Mouse (Mus musculus) kidney, embryonic 16.5 days (tissue): ENCODE measurements around the gene Fancb. TPM values are rescaled to one million over a fixed set of nuclear protein-coding genes. Genes with fewer than 3 reads are reported as not detected.

Experiments
- ATAC-seq: fragments of 200-750 bp; cut with Nextera tagmentation; 2 replicates; pipeline ENCODE4 v1.8.0; 2017; ENCODE audit warnings: moderate TSS enrichment; ENCODE audit not compliant: low FRiP score, low TSS enrichment
- H3K27ac ChIP-seq: fragments of 300-500 bp; sonication (generic); 2 replicates; pipeline ENCODE4 v1.5.1; 2014; ENCODE audit warnings: low read length
- H3K27me3 ChIP-seq: fragments of 300-500 bp; sonication (generic); 2 replicates; pipeline ENCODE4 v1.6.1; 2014; ENCODE audit warnings: low read length, control low read depth, mixed read lengths; ENCODE audit not compliant: insufficient read depth
- H3K36me3 ChIP-seq: fragments of 300-500 bp; sonication (generic); 2 replicates; pipeline ENCODE4 v1.6.1; 2014; ENCODE audit warnings: low read length, control low read depth, mixed read lengths; ENCODE audit not compliant: insufficient read depth
- H3K4me1 ChIP-seq: fragments of 300-500 bp; sonication (generic); 2 replicates; pipeline ENCODE4 v1.6.1; 2014; ENCODE audit warnings: low read length, control low read depth, mixed read lengths; ENCODE audit not compliant: insufficient read depth
- H3K4me2 ChIP-seq: fragments of 300-500 bp; sonication (generic); replicated peaks from 2 replicates; pipeline ENCODE4 v1.6.1; 2014; ENCODE audit warnings: low read depth, low read length
- H3K4me3 ChIP-seq: fragments of 300-500 bp; sonication (generic); 2 replicates; pipeline ENCODE4 v1.5.1; 2014; ENCODE audit warnings: mild to moderate bottlenecking, low read length
- H3K9ac ChIP-seq: fragments of 300-500 bp; sonication (generic); replicated peaks from 2 replicates; pipeline ENCODE4 v1.6.1; 2014; ENCODE audit warnings: low read length
- H3K9me3 ChIP-seq: fragments of 300-500 bp; sonication (generic); 2 replicates; pipeline ENCODE4 v1.6.1; 2016; ENCODE audit warnings: low read length, control low read depth
- WGBS: fragments of 180-500 bp; shearing (Covaris S2); extraction: QIAGEN DNeasy Blood & Tissue Kit; methylation state at CpG from one replicate; pipeline ENCODE4 v1.1.7; 2014; 5-methylcytosine and 5-hydroxymethylcytosine counted together
- polyA plus RNA-seq: library from polyadenylated mRNA; unstranded; fragments of >200 nt; fragmentation: Nextera tagmentation; extraction: Ambion mirVana; gene quantifications from 2 replicates; pipeline ENCODE4 v1.2.1, GENCODE M21; 2015

Gene Fancb
- polyA plus RNA-seq, result 9.2 and 9.3 TPM in 2 replicates

- WGBS, result 18% methylated on average over 25 of the region's 26 CpGs
- H3K9ac ChIP-seq, result peak within 1 kb of the TSS; percentile 68
Observed at GRCm38 (mm10) chrX:164980193-164980775, at the start of gene Fancb, which contains the start of gene Mospd2. TSS of gene Fancb (plus strand) at chrX:164980592. TSS of gene Mospd2 (minus strand) at chrX:164980375.

GRCm38 (mm10) chrX:164941540-164941939 is 38.9 kb upstream of the Fancb start:
- Histone ChIP-seq H3K4me2 (no peak overlapping the region), H3K4me1 (no peaks in the 10 kb centered on the region), H3K4me3 (no peak overlapping the region), H3K27me3 (no peaks in the 10 kb centered on the region), H3K9me3 (no peaks in the 10 kb centered on the region), H3K36me3 (peaks cover 18% of the 10 kb centered on the region; the same call in 1 of the 2 replicates), H3K9ac (no peak overlapping the region), H3K27ac (no peak overlapping the region)
- WGBS, result 88% methylated on average over 5 of the region's 5 CpGs
- no peak for ATAC-seq

More at GRCm38 (mm10) chrX:164980193-164980775, at the start of gene Fancb, which contains the start of gene Mospd2:
- peak; percentile 100 for ATAC-seq
- H3K27me3 ChIP-seq, result no peaks in the 10 kb centered on the region; the same call in 1 of the 2 replicates
- H3K36me3 ChIP-seq, result no peaks in the 10 kb centered on the region
- no peaks in the 10 kb centered on the region; the same call in 1 of the 2 replicates for H3K4me1 ChIP-seq
- peak within 1 kb of the TSS; percentile 66 for H3K4me3 ChIP-seq
- peak within 1 kb of the TSS; percentile 55 for H3K4me2 ChIP-seq
- peak within 1 kb of the TSS; percentile 53; the same call in 1 of the 2 replicates for H3K27ac ChIP-seq
- no peaks in the 10 kb centered on the region for H3K9me3 ChIP-seq

GRCm38 (mm10) chrX:164951858-164952576 is 28.4 kb upstream of the Fancb start:
- Histone ChIP-seq H3K4me3 (no peak overlapping the region), H3K27ac (no peak overlapping the region), H3K36me3 (peaks cover 3% of the 10 kb centered on the region; the same call in 1 of the 2 replicates), H3K4me1 (no peaks in the 10 kb centered on the region), H3K9me3 (no peaks in the 10 kb centered on the region), H3K27me3 (0 out of 2 replicates have a peak, but pooled peaks cover 6% of the 10 kb centered on the region), H3K9ac (no peak overlapping the region), H3K4me2 (no peak overlapping the region)
- peak; percentile 27; the same call in 1 of the 2 replicates for ATAC-seq
- WGBS, result 53% methylated on average over 11 of the region's 11 CpGs

- H3K9ac ChIP-seq, result no peak overlapping the region
- WGBS, result 68% methylated on average over 5 of the region's 5 CpGs
- no peak overlapping the region for H3K4me3 ChIP-seq
- no peak overlapping the region for H3K27ac ChIP-seq
- no peak for ATAC-seq
- H3K4me2 ChIP-seq, result no peak overlapping the region
- no peaks in the 10 kb centered on the region for H3K4me1 ChIP-seq
- peaks cover 3% of the 10 kb centered on the region; the same call in 1 of the 2 replicates for H3K36me3 ChIP-seq
- H3K9me3 ChIP-seq, result no peaks in the 10 kb centered on the region
- H3K27me3 ChIP-seq, result 0 out of 2 replicates have a peak, but pooled peaks cover 6% of the 10 kb centered on the region
Observed at GRCm38 (mm10) chrX:164952601-164953375, 27.6 kb upstream of the Fancb start.

- WGBS, result 84% methylated on average over 3 of the region's 3 CpGs
- ATAC-seq, result no peak
- H3K9ac ChIP-seq, result no peak overlapping the region
- 0 out of 2 replicates have a peak, but pooled peaks cover 3% of the 10 kb centered on the region for H3K27me3 ChIP-seq
- no peak overlapping the region for H3K27ac ChIP-seq
- H3K4me3 ChIP-seq, result no peak overlapping the region
- no peaks in the 10 kb centered on the region for H3K4me1 ChIP-seq
- H3K4me2 ChIP-seq, result no peak overlapping the region
- peaks cover 8% of the 10 kb centered on the region; the same call in 1 of the 2 replicates for H3K36me3 ChIP-seq
- H3K9me3 ChIP-seq, result no peaks in the 10 kb centered on the region
Observed at GRCm38 (mm10) chrX:164965750-164966448, 14.5 kb upstream of the Fancb start.

GRCm38 (mm10) chrX:164971206-164971605 is 9.2 kb upstream of the Fancb start:
- no peak overlapping the region for H3K4me3 ChIP-seq
- no peak overlapping the region for H3K27ac ChIP-seq
- H3K4me2 ChIP-seq, result no peak overlapping the region
- H3K4me1 ChIP-seq, result no peaks in the 10 kb centered on the region
- WGBS, result 85% methylated on average over 3 of the region's 3 CpGs
- no peak overlapping the region for H3K9ac ChIP-seq
- H3K9me3 ChIP-seq, result no peaks in the 10 kb centered on the region
- H3K36me3 ChIP-seq, result no peaks in the 10 kb centered on the region
- H3K27me3 ChIP-seq, result 0 out of 2 replicates have a peak, but pooled peaks cover 3% of the 10 kb centered on the region
- ATAC-seq, result no peak

GRCm38 (mm10) chrX:164978866-164979265 is 1.5 kb upstream of the Fancb start:
- Histone ChIP-seq H3K27ac (no peak overlapping the region), H3K4me1 (no peaks in the 10 kb centered on the region; the same call in 1 of the 2 replicates), H3K4me3 (peak overlapping the region; percentile 66; the same call in 1 of the 2 replicates), H3K9me3 (no peaks in the 10 kb centered on the region), H3K27me3 (no peaks in the 10 kb centered on the region; the same call in 1 of the 2 replicates), H3K36me3 (no peaks in the 10 kb centered on the region), H3K9ac (no peak overlapping the region), H3K4me2 (peak overlapping the region; percentile 55)
- WGBS, result 93% methylated on average over 2 of the region's 2 CpGs
- no peak for ATAC-seq

GRCm38 (mm10) chrX:165003141-165003540 is 22.7 kb downstream of the Fancb start:
- no peak overlapping the region for H3K27ac ChIP-seq
- no peak overlapping the region for H3K4me2 ChIP-seq
- no peak overlapping the region for H3K9ac ChIP-seq
- H3K36me3 ChIP-seq, result no peaks in the 10 kb centered on the region
- H3K9me3 ChIP-seq, result no peaks in the 10 kb centered on the region
- no peak for ATAC-seq
- H3K27me3 ChIP-seq, result peaks cover 2% of the 10 kb centered on the region; the same call in 1 of the 2 replicates
- no peaks in the 10 kb centered on the region for H3K4me1 ChIP-seq
- WGBS, result 35% methylated on average over 4 of the region's 4 CpGs
- H3K4me3 ChIP-seq, result no peak overlapping the region

- Histone ChIP-seq H3K36me3 (no peaks in the 10 kb centered on the region), H3K9ac (no peak within 1 kb of the TSS), H3K27me3 (no peaks in the 10 kb centered on the region; the same call in 1 of the 2 replicates), H3K4me3 (no peak within 1 kb of the TSS), H3K27ac (no peak within 1 kb of the TSS), H3K4me2 (no peak within 1 kb of the TSS), H3K9me3 (no peaks in the 10 kb centered on the region), H3K4me1 (no peaks in the 10 kb centered on the region)
- no peak for ATAC-seq
Observed at GRCm38 (mm10) chrX:165004779-165005324, 24.5 kb downstream of the Fancb start, which contains the start of gene Gm17604. TSS of gene Gm17604 (minus strand) at chrX:165004829.
